Mouse (Mus musculus) liver, adult 2 months (tissue): ENCODE measurements around the gene Cntf.

Experiments
- CTCF ChIP-seq: fragments of 200-500 bp; IDR thresholded peaks from 2 replicates; pipeline ENCODE4 v1.5.1; 2011; ENCODE audit warnings: low read depth, low read length, control low read depth
- POLR2A ChIP-seq: fragments of 200-500 bp; IDR thresholded peaks from 2 replicates; pipeline ENCODE4 v1.6.1; 2011; ENCODE audit warnings: low read length, control low read depth; ENCODE audit not compliant: insufficient read depth; ENCODE audit errors: extremely low read depth

DNA sequence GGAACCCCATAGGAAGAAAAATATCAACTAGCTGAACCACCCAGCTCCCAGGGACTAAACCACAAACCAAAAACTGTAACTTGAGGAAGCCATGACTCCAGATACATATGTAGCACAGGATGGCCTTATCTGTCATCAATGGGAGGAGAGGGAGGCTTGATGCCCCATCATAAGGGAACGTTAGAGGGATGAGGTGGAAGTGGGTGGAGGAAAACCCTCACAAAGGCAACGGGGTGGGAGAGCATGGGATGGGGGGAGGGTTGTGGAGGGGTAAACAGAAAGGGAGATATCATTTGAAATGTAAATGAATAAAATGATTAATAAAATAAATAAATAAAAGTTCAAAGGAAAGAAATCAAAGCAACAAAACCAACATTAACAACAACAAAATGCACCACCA lies 45.0 kb downstream of the Cntf start:
- TF ChIP-seq CTCF (no peak), POLR2A (no peak)
